Mouse (Mus musculus) cerebellum, adult 2 months (tissue): ENCODE results near the gene Olfr1347. TPM values are rescaled to one million over a fixed set of nuclear protein-coding genes. Genes with fewer than 3 reads are reported as not detected.
"Not testable (repeated sequence)": the region's sequence is repeated elsewhere in the genome, so short reads cannot be mapped to it uniquely, and the experiment has no call there.

Source experiments
- DNase-seq, 2 experiments: peaks; one replicate each; pipeline ENCODE4 v3.0.0; 2021
- H3K27ac ChIP-seq: fragments of 200-500 bp; 2 replicates; pipeline ENCODE4 v1.5.1; 2012; ENCODE audit warnings: low read length, control low read depth, inconsistent platforms; ENCODE audit not compliant: insufficient read depth
- H3K27me3 ChIP-seq: fragments of 200-500 bp; 2 replicates; pipeline ENCODE4 v1.6.1; 2012; ENCODE audit warnings: inconsistent platforms, mild to moderate bottlenecking, low read length, moderate library complexity; ENCODE audit not compliant: control insufficient read depth, insufficient read depth
- H3K4me1 ChIP-seq: fragments of 200-500 bp; 2 replicates; pipeline ENCODE4 v1.6.1; 2011; ENCODE audit warnings: low read length; ENCODE audit not compliant: control insufficient read depth, insufficient read depth
- H3K4me3 ChIP-seq: fragments of 200-500 bp; replicated peaks from 2 replicates; pipeline ENCODE3; 2011; ENCODE audit warnings: mild to moderate bottlenecking, low read depth, low read length, control low read depth; ENCODE audit not compliant: insufficient read depth
- CTCF ChIP-seq: fragments of 200-500 bp; IDR thresholded peaks from 2 replicates; pipeline ENCODE4 v1.5.1; 2011; ENCODE audit warnings: low read depth, mild to moderate bottlenecking, control low read depth, low read length, moderate library complexity, borderline replicate concordance; ENCODE audit not compliant: insufficient read depth
- POLR2A ChIP-seq: fragments of 200-500 bp; IDR thresholded peaks from 2 replicates; pipeline ENCODE4 v1.6.1; 2011; ENCODE audit warnings: low read length, control low read depth, borderline replicate concordance; ENCODE audit not compliant: insufficient read depth
- WGBS: fragments of 180-500 bp; shearing (Covaris S2); methylation state at CpG from one replicate; pipeline ENCODE4 v1.1.7; 2018; 5-methylcytosine and 5-hydroxymethylcytosine counted together
- polyA plus RNA-seq: library from polyadenylated mRNA; depleted of rRNA; stranded (reverse); fragments of >200 nt; gene quantifications from 2 replicates; pipeline ENCODE4 v1.2.3, GENCODE M21; 2012; rRNA removed

Olfr1347 gene
- polyA plus RNA-seq = not detected in 2 replicates

- Histone ChIP-seq H3K4me3 (no peak within 1 kb of the TSS), H3K27me3 (no peaks in the 10 kb centered on the region), H3K4me1 (no peaks in the 10 kb centered on the region), H3K27ac (no peak within 1 kb of the TSS)
- TF ChIP-seq CTCF (no peak), POLR2A (no peak)
- no peak for DNase-seq
- 47% methylated on average over 1 of the region's 1 CpGs for whole genome bisulfite sequencing
These were observed at the start of gene Olfr1347 for GRCm38 (mm10) chr7:6499655-6500054. Gene Olfr1347 (minus strand): TSS chr7:6499755.

- no peak overlapping the region for H3K4me3 ChIP-seq
- TF ChIP-seq POLR2A (no peak), CTCF (no peak)
- 59% methylated on average over 5 of the region's 5 CpGs for WGBS
- no peaks in the 10 kb centered on the region for H3K4me1 ChIP-seq
- no peak for DNase-seq
- H3K27ac ChIP-seq = no peak overlapping the region
- no peaks in the 10 kb centered on the region for H3K27me3 ChIP-seq
These were observed 26.6 kb upstream of the Olfr1347 start for GRCm38 (mm10) chr7:6526141-6526540.

- Histone ChIP-seq H3K4me3 (no peak overlapping the region), H3K4me1 (no peaks in the 10 kb centered on the region), H3K27ac (no peak overlapping the region), H3K27me3 (no peaks in the 10 kb centered on the region)
- no peak for TF ChIP-seq CTCF
- TF ChIP-seq POLR2A = no peak
- WGBS = 63% methylated on average over 3 of the region's 3 CpGs
- no peak for DNase-seq
These were observed 25.4 kb upstream of the Olfr1347 start for GRCm38 (mm10) chr7:6525001-6525400.

- TF ChIP-seq CTCF (no peak), POLR2A (no peak)
- no peak for DNase-seq
- no peaks in the 10 kb centered on the region for H3K4me1 ChIP-seq
- 79% methylated on average over 5 of the region's 5 CpGs for WGBS
- H3K4me3 ChIP-seq = no peak within 1 kb of the TSS
- no peaks in the 10 kb centered on the region for H3K27me3 ChIP-seq
- no peak within 1 kb of the TSS for H3K27ac ChIP-seq
These were observed 23.3 kb upstream of the Olfr1347 start, which contains the start of gene Olfr1349 for GRCm38 (mm10) chr7:6522850-6523249. Gene Olfr1349 (minus strand): TSS chr7:6522950.

- WGBS = 33% methylated on average over 1 of the region's 1 CpGs
- TF ChIP-seq CTCF (no peak), POLR2A (no peak)
- H3K4me1 ChIP-seq = no peaks in the 10 kb centered on the region
- no peaks in the 10 kb centered on the region for H3K27me3 ChIP-seq
- no peak overlapping the region for H3K4me3 ChIP-seq
- no peak overlapping the region for H3K27ac ChIP-seq
- DNase-seq = no peak
These were observed 22.1 kb upstream of the Olfr1347 start for GRCm38 (mm10) chr7:6521666-6522065.

- TF ChIP-seq CTCF = no peak
- TF ChIP-seq POLR2A = no peak
- DNase-seq = no peak
- no peaks in the 10 kb centered on the region for H3K4me1 ChIP-seq
- H3K4me3 ChIP-seq = no peak within 1 kb of the TSS
- H3K27ac ChIP-seq = no peak within 1 kb of the TSS
- WGBS = 89% methylated on average over 1 of the region's 1 CpGs
- H3K27me3 ChIP-seq = no peaks in the 10 kb centered on the region
These were observed 9.1 kb upstream of the Olfr1347 start, which contains the start of gene Olfr1348 for GRCm38 (mm10) chr7:6508648-6509047. Gene Olfr1348 (minus strand): TSS chr7:6508748.

- DNase-seq = no peak
- WGBS = 17% methylated on average over 2 of the region's 2 CpGs
- TF ChIP-seq POLR2A = no peak
- no peak for TF ChIP-seq CTCF
- Histone ChIP-seq H3K4me1 (no peaks in the 10 kb centered on the region; the same call in 1 of the 2 replicates), H3K4me3 (no peak within 1 kb of the TSS), H3K27ac (no peak within 1 kb of the TSS), H3K27me3 (no peaks in the 10 kb centered on the region)
These were observed 12.7 kb downstream of the Olfr1347 start, which contains the start of gene Olfr5 for GRCm38 (mm10) chr7:6486841-6487240. Gene Olfr5 (minus strand): TSS chr7:6486941.

- H3K4me1 ChIP-seq, DNase-seq, H3K4me3 ChIP-seq, H3K27ac ChIP-seq, H3K27me3 ChIP-seq: not testable (repeated sequence)
- WGBS = 68% methylated on average over 2 of the region's 2 CpGs
These were observed 21.9 kb downstream of the Olfr1347 start for GRCm38 (mm10) chr7:6477633-6478032.
